Mouse (Mus musculus) left cerebral cortex, postnatal 25 days (tissue): ENCODE results near the gene Ech1. TPM values are rescaled to one million over a fixed set of nuclear protein-coding genes. Genes with fewer than 3 reads are reported as not detected.
A peak's percentile ranks its signal among the peaks of the same experiment; 100 is the strongest.

Source experiments
- DNase-seq, 2 experiments: peaks; one replicate each; pipeline ENCODE4 v3.0.0; 2022; ENCODE audit warnings: low spot score in 2 of 2, mixed read lengths in 1 of 2
- intact Hi-C: fragments of 180-260 bp; cut with DNase I; formaldehyde crosslinking; loops from one replicate; pipeline ENCODE4 v1.15.1; 2025
- total RNA-seq, 2 experiments: library from RNA; stranded (reverse); gene quantifications; 2 replicates each; pipeline ENCODE4 v1.2.3; 2021

The Ech1 gene
- total RNA-seq, 2 experiments from 2014 or later: 41.5 to 46.6 TPM

GRCm38 (mm10) chr7:28817524-28817923 is 7.5 kb upstream of the Ech1 start:
- DNase-seq: no peak
- intact Hi-C loops: no loop called here

- no peak for DNase-seq
- intact Hi-C loops: no loop called here
Observed at GRCm38 (mm10) chr7:28817957-28818356, 7.1 kb upstream of the Ech1 start.

GRCm38 (mm10) chr7:28818436-28818835 is 6.6 kb upstream of the Ech1 start:
- DNase-seq: no peak
- intact Hi-C loops: no loop called here

GRCm38 (mm10) chr7:28818861-28819452 is 6.1 kb upstream of the Ech1 start:
- intact Hi-C loops: no loop called here
- DNase-seq: no peak

GRCm38 (mm10) chr7:28819571-28819970 is 5.4 kb upstream of the Ech1 start:
- intact Hi-C loops: no loop called here
- no peak for DNase-seq

- intact Hi-C loops: no loop called here
- peak in 1 of 2 experiments; percentile 31 for DNase-seq
Observed at GRCm38 (mm10) chr7:28820358-28821260, 4.4 kb upstream of the Ech1 start.

GRCm38 (mm10) chr7:28821261-28821831 is 3.7 kb upstream of the Ech1 start:
- intact Hi-C loops: no loop called here
- DNase-seq: peak; percentile 59 to 72

GRCm38 (mm10) chr7:28822556-28822955 is 2.5 kb upstream of the Ech1 start:
- no peak for DNase-seq
- intact Hi-C loops: no loop called here

- no peak for DNase-seq
- intact Hi-C loops: no loop called here
Observed at GRCm38 (mm10) chr7:28822993-28823903, 1.8 kb upstream of the Ech1 start.

- intact Hi-C loops: loop anchor here (2.0 kb wide), 1 partner anchor 13 kb away; no protein-coding TSS in a partner anchor
- DNase-seq: no peak
Observed at GRCm38 (mm10) chr7:28823932-28824331, 1.1 kb upstream of the Ech1 start.

GRCm38 (mm10) chr7:28825686-28826401 is 827 bp downstream of the Ech1 start:
- DNase-seq: no peak
- intact Hi-C loops: loop anchor here (2.0 to 5.0 kb wide), 3 partner anchors 15 to 76 kb away; no protein-coding TSS in a partner anchor

- intact Hi-C loops: loop anchor here (2.0 to 5.0 kb wide), 2 partner anchors 38 to 76 kb away; no protein-coding TSS in a partner anchor
- DNase-seq: no peak
Observed at GRCm38 (mm10) chr7:28826402-28826772, 1.4 kb downstream of the Ech1 start.

- DNase-seq: peak; percentile 77 to 91
- intact Hi-C loops: loop anchor here (1.0 to 5.0 kb wide), 3 partner anchors 15 to 75 kb away; no protein-coding TSS in a partner anchor
Observed at GRCm38 (mm10) chr7:28827338-28827737, 2.3 kb downstream of the Ech1 start.

- intact Hi-C loops: loop anchor here (5.0 kb wide), 1 partner anchor 72 kb away; no protein-coding TSS in a partner anchor
- no peak for DNase-seq
Observed at GRCm38 (mm10) chr7:28829821-28830220, 4.8 kb downstream of the Ech1 start.

GRCm38 (mm10) chr7:28830981-28831380 is 6.0 kb downstream of the Ech1 start:
- intact Hi-C loops: no loop called here
- no peak for DNase-seq

GRCm38 (mm10) chr7:28831411-28832125 is 6.6 kb downstream of the Ech1 start:
- intact Hi-C loops: no loop called here
- no peak for DNase-seq

- DNase-seq: no peak
- intact Hi-C loops: no loop called here
Observed at GRCm38 (mm10) chr7:28832137-28832536, 7.1 kb downstream of the Ech1 start.

- DNase-seq: no peak
- intact Hi-C loops: no loop called here
Observed at GRCm38 (mm10) chr7:28833723-28834347, 8.8 kb downstream of the Ech1 start, which contains the start of gene Lgals4. Gene Lgals4, plus strand, starts transcription at chr7:28833854.
